Mouse (Mus musculus) gastrocnemius, postnatal 10 days (tissue): ENCODE results near the gene Atp9a. TPM values are rescaled to one million over a fixed set of nuclear protein-coding genes. Genes with fewer than 3 reads are reported as not detected.

Experiments
- DNase-seq: peaks from one replicate; pipeline ENCODE4 v3.0.0; 2021; ENCODE audit warnings: mixed read lengths
- total RNA-seq, 2 experiments: library from RNA; stranded (reverse); gene quantifications; 2 replicates each; pipeline ENCODE4 v1.2.3; 2021

Atp9a gene
- total RNA-seq, 2 experiments from 2014 or later = 24.2 to 30.9 TPM

GRCm38 (mm10) chr2:168740496-168740895 is 1.7 kb downstream of the Atp9a start:
- DNase-seq = no peak

- DNase-seq = no peak
These were observed 3.4 kb downstream of the Atp9a start for GRCm38 (mm10) chr2:168738854-168739253.

GRCm38 (mm10) chr2:168737878-168738277 is 4.3 kb downstream of the Atp9a start:
- no peak for DNase-seq

- DNase-seq = peak; percentile 26
These were observed 8.2 kb downstream of the Atp9a start for GRCm38 (mm10) chr2:168734023-168734422.

- no peak for DNase-seq
These were observed 11.0 kb downstream of the Atp9a start for GRCm38 (mm10) chr2:168731258-168731657.

- DNase-seq = no peak
These were observed 12.5 kb downstream of the Atp9a start for GRCm38 (mm10) chr2:168729736-168730135.

- DNase-seq = no peak
These were observed 14.2 kb downstream of the Atp9a start for GRCm38 (mm10) chr2:168728045-168728444.

GRCm38 (mm10) chr2:168726007-168726406 is 16.2 kb downstream of the Atp9a start:
- no peak for DNase-seq

GRCm38 (mm10) chr2:168721313-168721712 is 20.9 kb downstream of the Atp9a start:
- DNase-seq = no peak

GRCm38 (mm10) chr2:168719742-168720141 is 22.5 kb downstream of the Atp9a start:
- no peak for DNase-seq

- DNase-seq = no peak
These were observed 23.5 kb downstream of the Atp9a start for GRCm38 (mm10) chr2:168718735-168719134.

GRCm38 (mm10) chr2:168718267-168718666 is 23.9 kb downstream of the Atp9a start:
- no peak for DNase-seq

GRCm38 (mm10) chr2:168712199-168713176 is 29.7 kb downstream of the Atp9a start:
- DNase-seq = no peak

GRCm38 (mm10) chr2:168710979-168711378 is 31.2 kb downstream of the Atp9a start:
- no peak for DNase-seq

GRCm38 (mm10) chr2:168707766-168708165 is 34.4 kb downstream of the Atp9a start:
- no peak for DNase-seq

GRCm38 (mm10) chr2:168702266-168702665 is 39.9 kb downstream of the Atp9a start:
- peak; percentile 26 for DNase-seq

GRCm38 (mm10) chr2:168695027-168695403 is 47.2 kb downstream of the Atp9a start:
- no peak for DNase-seq

GRCm38 (mm10) chr2:168694379-168695026 is 47.7 kb downstream of the Atp9a start:
- no peak for DNase-seq

GRCm38 (mm10) chr2:168691774-168692173 is 50.4 kb downstream of the Atp9a start:
- DNase-seq = peak; percentile 69

- no peak for DNase-seq
These were observed 54.9 kb downstream of the Atp9a start for GRCm38 (mm10) chr2:168687326-168687725.

- DNase-seq = no peak
These were observed 56.3 kb downstream of the Atp9a start for GRCm38 (mm10) chr2:168685909-168686308.

- DNase-seq = no peak
These were observed 57.5 kb downstream of the Atp9a start for GRCm38 (mm10) chr2:168684695-168685094.

GRCm38 (mm10) chr2:168683520-168684150 is 58.6 kb downstream of the Atp9a start:
- DNase-seq = no peak
